Mouse (Mus musculus) liver, adult 2 months (tissue): Measurements from ENCODE around the gene Manba. TPM values are rescaled to one million over a fixed set of nuclear protein-coding genes. Genes with fewer than 3 reads are reported as not detected.

Source experiments
- DNase-seq: peaks from one replicate; pipeline ENCODE4 v3.0.0-alpha.2; 2011; ENCODE audit warnings: low read depth, low spot score; ENCODE audit errors: extremely low read depth
- H3K27ac ChIP-seq: fragments of 200-500 bp; replicated peaks from 2 replicates; pipeline ENCODE4 v1.5.1; 2012; ENCODE audit warnings: low read depth, mild to moderate bottlenecking, control low read depth, inconsistent platforms, low read length; ENCODE audit not compliant: insufficient read depth
- H3K27me3 ChIP-seq: fragments of 200-500 bp; 2 replicates; pipeline ENCODE4 v1.6.1; 2012; ENCODE audit warnings: mild to moderate bottlenecking, moderate library complexity, low read length, inconsistent platforms; ENCODE audit not compliant: control insufficient read depth, insufficient read depth
- H3K36me3 ChIP-seq: fragments of 200-500 bp; 2 replicates; pipeline ENCODE4 v1.6.1; 2012; ENCODE audit warnings: low read length, inconsistent platforms; ENCODE audit not compliant: control insufficient read depth, insufficient read depth
- H3K4me1 ChIP-seq: fragments of 200-500 bp; 2 replicates; pipeline ENCODE4 v1.6.1; 2011; ENCODE audit warnings: low read length; ENCODE audit not compliant: control insufficient read depth, insufficient read depth
- H3K4me3 ChIP-seq: fragments of 200-500 bp; 2 replicates; pipeline ENCODE4 v1.5.1; 2011; ENCODE audit warnings: low read depth, mild to moderate bottlenecking, control low read depth, low read length, moderate library complexity; ENCODE audit not compliant: insufficient read depth
- H3K79me2 ChIP-seq: fragments of 200-500 bp; 2 replicates; pipeline ENCODE4 v1.6.1; 2012; ENCODE audit warnings: inconsistent platforms, mild to moderate bottlenecking, low read length, moderate library complexity; ENCODE audit not compliant: control insufficient read depth, insufficient read depth
- H3K9ac ChIP-seq: fragments of 200-500 bp; 2 replicates; pipeline ENCODE4 v1.6.1; 2012; ENCODE audit warnings: low read depth, mild to moderate bottlenecking, control low read depth, inconsistent platforms, low read length
- CTCF ChIP-seq: fragments of 200-500 bp; IDR thresholded peaks from 2 replicates; pipeline ENCODE4 v1.5.1; 2011; ENCODE audit warnings: low read depth, low read length, control low read depth
- POLR2A ChIP-seq: fragments of 200-500 bp; IDR thresholded peaks from 2 replicates; pipeline ENCODE4 v1.6.1; 2011; ENCODE audit warnings: low read length, control low read depth; ENCODE audit not compliant: insufficient read depth; ENCODE audit errors: extremely low read depth
- WGBS: fragments of 180-500 bp; shearing (Covaris S2); methylation state at CpG from one replicate; pipeline ENCODE4 v1.1.7; 2018; 5-methylcytosine and 5-hydroxymethylcytosine counted together
- polyA plus RNA-seq: library from polyadenylated mRNA; depleted of rRNA; stranded (reverse); fragments of >200 nt; gene quantifications from 2 replicates; pipeline ENCODE4 v1.2.3, GENCODE M21; 2012; rRNA removed
- total RNA-seq: library from RNA; depleted of rRNA; stranded (reverse); fragments of >200 nt; gene quantifications from 2 replicates; pipeline ENCODE4 v1.2.3, GENCODE M21; 2014; rRNA removed

Gene Manba
- total RNA-seq (14.2 and 14.7 TPM in 2 replicates), polyA plus RNA-seq (3.7 and 3.8 TPM in 2 replicates)

DNA sequence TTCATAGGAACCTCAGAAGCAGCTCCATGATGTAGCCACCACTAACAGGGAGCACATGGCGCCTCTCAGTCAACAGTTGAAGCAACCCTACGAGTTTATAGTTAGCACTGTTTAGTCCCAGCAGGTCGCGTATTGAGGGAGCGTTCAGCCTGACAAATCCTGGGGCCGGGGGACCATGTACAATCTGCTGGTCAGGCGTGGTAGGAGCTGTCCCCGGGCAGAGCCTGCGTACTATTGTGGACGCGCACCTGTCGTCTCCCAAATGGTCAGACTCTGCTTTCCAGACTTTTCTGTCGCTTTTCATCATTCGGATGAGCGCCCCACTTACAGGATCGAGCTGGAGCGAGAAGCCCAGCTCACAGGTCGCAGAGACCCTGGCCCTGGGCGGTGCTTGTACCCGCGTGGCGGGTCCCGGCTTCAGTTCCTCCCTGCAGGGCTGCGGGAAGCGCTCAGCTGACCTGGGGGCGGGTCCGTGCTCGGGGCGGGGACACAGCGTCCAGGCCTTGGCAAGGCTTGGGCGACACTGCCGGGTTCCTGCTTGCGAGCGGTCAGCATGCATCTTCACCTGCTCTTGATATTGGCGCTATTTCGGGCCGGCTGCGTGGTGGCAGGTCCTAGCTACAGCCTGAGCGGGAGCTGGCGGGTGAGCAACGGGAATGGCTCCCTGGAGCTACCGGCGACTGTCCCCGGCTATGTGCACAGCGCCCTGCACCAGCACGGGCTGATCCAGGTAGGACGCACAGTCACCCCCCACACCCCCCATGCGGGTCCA, at the start of gene Manba:
TSS of gene Manba (plus strand) at position 484 of the 772 bp plus-strand sequence.
- Histone ChIP-seq H3K79me2 (peaks cover 4% of the 10 kb centered on the region; the same call in 1 of the 2 replicates), H3K4me1 (peaks cover 9% of the 10 kb centered on the region), H3K27ac (peak within 1 kb of the TSS; percentile 67), H3K36me3 (no peaks in the 10 kb centered on the region; the same call in 1 of the 2 replicates), H3K9ac (peak within 1 kb of the TSS; percentile 70), H3K4me3 (peak within 1 kb of the TSS; percentile 62), H3K27me3 (no peaks in the 10 kb centered on the region)
- TF ChIP-seq POLR2A (peak; percentile 60; the same call in 1 of the 2 replicates), CTCF (no peak)
- DNase-seq = peak; percentile 82
- 2% methylated on average over 48 of the region's 48 CpGs for WGBS

DNA sequence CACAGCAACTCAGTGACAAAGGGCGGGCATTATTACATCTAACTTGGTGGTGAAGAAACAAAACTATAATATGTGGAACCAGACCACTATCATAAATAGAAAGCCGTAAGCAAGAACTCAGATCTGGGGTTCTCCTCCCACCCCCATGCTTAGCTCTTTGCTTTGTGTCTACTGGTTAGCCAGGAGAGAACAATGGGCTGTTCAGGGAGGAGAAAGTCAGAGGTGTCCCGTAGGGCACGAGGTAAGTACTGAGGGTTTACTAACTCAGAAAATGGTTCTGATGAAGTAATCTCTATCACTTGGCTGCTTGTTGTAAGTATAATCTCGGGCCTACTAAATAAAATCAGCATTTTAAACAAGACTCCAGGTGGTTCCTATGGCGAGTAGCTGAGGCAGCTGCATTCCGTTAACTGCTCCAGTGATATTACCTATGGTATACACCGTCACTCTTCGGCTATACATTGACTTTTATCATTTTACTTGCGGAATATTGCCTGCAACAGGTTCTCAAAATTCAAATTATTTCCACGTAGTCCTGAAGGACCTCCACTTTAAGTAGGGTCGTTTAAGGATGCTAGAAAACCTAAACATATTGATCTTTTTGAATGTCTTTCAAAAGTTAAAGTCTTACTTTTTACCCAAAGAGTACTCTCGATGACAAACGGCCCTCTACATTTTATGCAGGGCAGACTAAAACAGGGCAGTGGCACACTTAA, 48.4 kb upstream of the Manba start:
- H3K4me3 ChIP-seq = no peak overlapping the region
- no peaks in the 10 kb centered on the region; the same call in 1 of the 2 replicates for H3K36me3 ChIP-seq
- H3K79me2 ChIP-seq = peaks cover 6% of the 10 kb centered on the region; the same call in 1 of the 2 replicates

DNA sequence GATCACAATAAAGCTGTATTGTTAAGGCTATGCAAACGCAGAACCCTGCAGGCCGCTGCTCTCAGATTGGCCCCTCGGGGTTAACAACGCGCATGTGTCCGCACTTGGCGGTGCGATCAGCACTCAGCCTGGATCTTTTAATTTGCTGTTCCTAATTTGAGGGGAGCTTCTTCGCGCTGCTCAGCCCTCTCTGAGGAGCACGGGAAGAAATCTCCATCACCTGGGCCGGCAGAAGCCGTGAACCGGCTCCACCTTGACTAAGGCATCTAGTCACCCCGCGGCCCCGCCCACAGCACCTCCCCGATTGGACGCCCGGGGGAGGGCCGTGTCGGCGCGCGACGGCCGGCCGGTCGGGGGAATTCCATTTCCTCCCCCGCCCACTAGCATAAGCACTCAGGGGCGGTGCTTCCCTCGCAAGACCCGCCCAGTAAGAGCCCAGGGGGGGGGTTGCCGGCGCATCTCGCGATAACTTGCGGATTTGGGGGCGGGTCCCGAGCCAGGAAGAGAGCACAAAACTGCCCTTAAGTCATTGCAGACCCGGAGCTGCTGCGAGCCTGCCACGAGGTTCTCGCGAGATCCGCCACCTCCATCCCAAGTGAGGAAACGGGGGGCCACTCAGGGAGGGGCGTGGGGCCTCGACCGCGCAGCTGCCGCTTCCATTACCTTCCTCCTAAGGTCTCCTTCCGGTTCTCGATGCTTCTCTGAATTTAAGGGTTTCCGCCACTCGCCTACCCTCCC, 47.5 kb upstream of the Manba start, which contains the start of gene Ube2d3:
TSS of gene Ube2d3 (plus strand) at position 392 of the 738 bp plus-strand sequence.
- Histone ChIP-seq H3K27me3 (no peaks in the 10 kb centered on the region), H3K4me1 (no peaks in the 10 kb centered on the region), H3K36me3 (peaks cover 2% of the 10 kb centered on the region; the same call in 1 of the 2 replicates), H3K27ac (peak within 1 kb of the TSS; percentile 99), H3K79me2 (peaks cover 6% of the 10 kb centered on the region; the same call in 1 of the 2 replicates), H3K4me3 (peak within 1 kb of the TSS; percentile 94), H3K9ac (peak within 1 kb of the TSS; percentile 98)
- WGBS = under 1% methylated on average over 56 of the region's 56 CpGs
- TF ChIP-seq POLR2A (peak; percentile 43; the same call in 1 of the 2 replicates), CTCF (no peak)
- DNase-seq = peak; percentile 94

More for the DNA sequence above, 48.4 kb upstream of the Manba start:
- Histone ChIP-seq H3K27ac (no peak overlapping the region; the same call in 1 of the 2 replicates), H3K27me3 (no peaks in the 10 kb centered on the region), H3K4me1 (no peaks in the 10 kb centered on the region), H3K9ac (no peak overlapping the region)
- WGBS = 65% methylated on average over 14 of the region's 14 CpGs
- no peak for DNase-seq
- no peak for TF ChIP-seq POLR2A
- TF ChIP-seq CTCF = no peak

DNA sequence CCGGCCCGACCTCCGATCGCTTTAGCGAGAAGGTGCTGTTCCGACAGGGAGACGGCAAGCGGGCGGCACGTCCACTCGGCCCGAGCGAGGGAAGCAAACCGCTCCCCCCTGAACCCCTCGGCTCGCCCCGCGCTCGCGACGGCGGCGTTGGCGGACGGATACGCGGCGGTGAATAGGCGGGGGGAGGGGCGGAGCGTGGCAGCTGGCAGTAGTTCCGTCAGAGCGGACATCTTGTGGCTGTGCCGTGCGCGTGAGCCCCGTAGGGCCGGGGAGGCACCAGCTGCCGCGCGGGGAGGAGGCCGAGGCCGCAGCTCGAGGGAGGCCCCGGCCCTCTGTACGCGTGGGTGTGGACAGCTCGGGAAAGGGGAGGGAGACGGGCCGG, 46.9 kb upstream of the Manba start:
- peaks cover 6% of the 10 kb centered on the region for H3K36me3 ChIP-seq
- TF ChIP-seq POLR2A (peak; percentile 81), CTCF (no peak)
- peak overlapping the region; percentile 98 for H3K9ac ChIP-seq
- H3K79me2 ChIP-seq = peaks cover 8% of the 10 kb centered on the region; the same call in 1 of the 2 replicates
- DNase-seq = no peak
- H3K27ac ChIP-seq = peak overlapping the region; percentile 99
- H3K4me1 ChIP-seq = peaks cover 4% of the 10 kb centered on the region
- no peaks in the 10 kb centered on the region for H3K27me3 ChIP-seq
- under 1% methylated on average over 46 of the region's 50 CpGs for WGBS
- H3K4me3 ChIP-seq = peak overlapping the region; percentile 94

DNA sequence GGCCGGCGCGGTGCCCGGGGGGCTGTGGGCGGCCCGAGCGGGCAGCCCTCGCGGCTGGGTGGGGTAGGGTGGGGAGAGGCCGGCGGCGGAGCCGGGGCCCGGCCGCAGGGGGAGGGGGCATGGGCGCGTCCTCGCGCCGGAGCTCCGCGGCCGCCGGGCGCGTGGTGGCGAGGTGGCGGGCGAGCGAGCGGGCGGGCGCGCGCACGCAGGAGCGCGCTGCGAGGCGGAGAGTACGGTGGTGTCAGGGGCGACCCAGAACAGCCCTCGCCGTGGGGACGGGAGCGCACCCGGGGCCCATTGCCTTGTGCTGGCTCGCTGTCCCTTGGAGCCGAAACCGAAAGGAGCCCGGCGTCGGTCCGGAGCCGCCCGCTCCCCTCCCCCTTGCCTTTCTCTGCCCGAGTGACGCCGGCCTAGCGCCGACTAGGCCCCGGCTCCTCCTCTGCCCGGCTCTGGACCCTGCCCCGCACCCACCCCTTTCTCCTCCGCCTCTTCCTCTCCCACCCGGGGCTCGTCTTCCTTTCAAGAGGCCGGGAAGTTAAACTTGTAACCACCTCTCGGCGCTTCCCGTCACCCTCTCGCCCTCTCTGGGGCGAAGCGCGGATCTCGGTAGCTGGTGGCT, 46.4 kb upstream of the Manba start:
- TF ChIP-seq CTCF (no peak), POLR2A (peak; percentile 71)
- DNase-seq = peak; percentile 83
- Histone ChIP-seq H3K79me2 (peaks cover 8% of the 10 kb centered on the region; the same call in 1 of the 2 replicates), H3K4me3 (peak overlapping the region; percentile 94), H3K4me1 (peaks cover 6% of the 10 kb centered on the region), H3K9ac (peak overlapping the region; percentile 98), H3K27me3 (no peaks in the 10 kb centered on the region), H3K36me3 (peaks cover 9% of the 10 kb centered on the region), H3K27ac (peak overlapping the region; percentile 99)
- 3% methylated on average over 57 of the region's 76 CpGs for WGBS
